Comparison of ENCODE assay signal across 25 mouse cellular contexts in genomic region chr9:111400089-111400488, GRCm38 (mm10). TPM values are rescaled to one million over a fixed set of nuclear protein-coding genes. Genes with fewer than 3 reads are reported as not detected.
DNase-seq lines count a peak whose midpoint lies in the region; ATAC-seq and TF ChIP-seq lines count a peak whose summit lies in the region.
"Had no signal": no experiment of that assay in that cellular context is flagged by ENCODE, and none has a peak within 500 bp of the region (broad histone marks: within the 10 kb centered on the region; RNA-seq: fewer than 3 reads in every experiment).

No protein-coding gene starts in this region.

- no peaks in the 10 kb centered on the region for H3K4me1 ChIP-seq in heart, embryonic 10.5 days

- no peak overlapping the region for H3K4me3 ChIP-seq in left cerebral cortex, adult 2 months
- no peak overlapping the region for H3K4me3 ChIP-seq in heart, embryonic 10.5 days

- intact Hi-C loops in left cerebral cortex, adult 2 months (cut with DNase I) = loop anchor here (2.0 kb wide), 1 partner anchor 15 kb away; no protein-coding TSS in a partner anchor
- intact Hi-C loops in left cerebral cortex, postnatal 10 days (cut with DNase I) = no loop called here

- TF ChIP-seq CTCF in left cerebral cortex, adult 2 months (IDR thresholded peaks at IDR 0.05) = no peak

- peak overlapping the region; percentile 26; the same call in 1 of the 2 replicates for H3K27ac ChIP-seq in left cerebral cortex, adult 2 months
- H3K27ac ChIP-seq in heart, embryonic 10.5 days = no peak overlapping the region

- H3K9me3 ChIP-seq in heart, embryonic 10.5 days = no peaks in the 10 kb centered on the region

- H3K27me3 ChIP-seq in heart, embryonic 10.5 days (ENCODE audit: insufficient read depth, poor library complexity, severe bottlenecking) = no peaks in the 10 kb centered on the region
- H3K27me3 ChIP-seq: CH12.LX, Patski had no signal

- DNase-seq in frontal cortex, postnatal 14 days (ENCODE audit: low spot score in 2 of 2) = no peak
- no peak for DNase-seq in left cerebral cortex, adult 2 months (ENCODE audit: extremely low spot score in 1 of 2, low spot score in 2 of 2)
- no peak for DNase-seq in left cerebral cortex, postnatal 10 days (ENCODE audit: extremely low spot score in 1 of 2, low spot score in 2 of 2)
- peak; percentile 46 for DNase-seq in right cerebral cortex, adult 18-20 months
- no peak for DNase-seq in right cerebral cortex, postnatal 14 days
- peak; percentile 59 for DNase-seq in brain, adult 2 months (ENCODE audit: low read depth, low spot score)
- no peak for DNase-seq in heart, embryonic 10.5 days (ENCODE audit: low spot score)
- DNase-seq: adrenal gland, adult 2 months; adrenal gland, adult 8-10 months; adrenal gland, postnatal 10 days; adrenal gland, postnatal 14 days; adrenal gland, postnatal 25 days; adrenal gland, postnatal 36 days; B cell, adult 2 months; cerebellum, adult 11 months; cerebellum, adult 11-12 months; cerebellum, adult 18-20 months had no signal

- peak; percentile 42; the same call in 1 of the 2 replicates for ATAC-seq in frontal cortex, adult (ENCODE audit: low TSS enrichment)
- ATAC-seq: activated CD4-positive, CD25-positive, alpha-beta regulatory T cell, adult 4 months; CD4-positive, CD25-positive, alpha-beta regulatory T cell, adult 4 months; Patski had no signal

- H3K36me3 ChIP-seq in heart, embryonic 10.5 days = no peaks in the 10 kb centered on the region
- H3K36me3 ChIP-seq: G1E had no signal

- WGBS in heart, embryonic 10.5 days = 83% methylated on average over 4 of the region's 4 CpGs

RNA-seq across cellular contexts. Expression of gene Dclk3, which starts 38.8 kb away (rescaled TPM):
- total RNA-seq in left cerebral cortex, adult 2 months (2021) = 10 to 100 TPM; 50.8 to 54.7 TPM
- total RNA-seq in left cerebral cortex, postnatal 10 days (2021) = 10 to 100 TPM; 34.1 to 34.9 TPM
- 1.6 and 2.5 TPM in 2 replicates for polyA plus RNA-seq in heart, embryonic 10.5 days (2016; fragmentation: Nextera tagmentation; extraction: Ambion mirVana)
- total RNA-seq: MEL had no signal
- polyA plus RNA-seq: activated CD4-positive, CD25-positive, alpha-beta regulatory T cell, adult 4 months; C2C12; CD4-positive, CD25-positive, alpha-beta regulatory T cell, adult 4 months; G1E had no signal

Comparison
In these comparisons a context has a peak if more than half of its experiments do, and no peak if none do; other contexts are left out.
1. DNase-seq: peak in right cerebral cortex, adult 18-20 months (single experiment) and brain, adult 2 months (single experiment); none in frontal cortex, postnatal 14 days (0 of 2), left cerebral cortex, adult 2 months (0 of 2), left cerebral cortex, postnatal 10 days (0 of 2), right cerebral cortex, postnatal 14 days (single experiment) and heart, embryonic 10.5 days (single experiment).